Mouse (Mus musculus): ENCODE results near the gene Pdcd6ip.
"Not testable (repeated sequence)": the region's sequence is repeated elsewhere in the genome, so short reads cannot be mapped to it uniquely, and the experiment has no call there.

Gene Pdcd6ip

GRCm38 (mm10) chr9:113707481-113708360 lies at the start of gene Pdcd6ip:
Gene Pdcd6ip (minus strand): TSS chr9:113708259.
- DNase-seq, result peak; percentile 95

- DNase-seq, result no peak
Measured at GRCm38 (mm10) chr9:113755888-113756719, 48.0 kb upstream of the Pdcd6ip start.

- no peak for DNase-seq
Measured at GRCm38 (mm10) chr9:113749356-113749755, 41.3 kb upstream of the Pdcd6ip start.

- DNase-seq, result no peak
Measured at GRCm38 (mm10) chr9:113743291-113743690, 35.2 kb upstream of the Pdcd6ip start.

GRCm38 (mm10) chr9:113742361-113742794 lies 34.3 kb upstream of the Pdcd6ip start:
- DNase-seq, result peak; percentile 7

- DNase-seq, result peak; percentile 42
Measured at GRCm38 (mm10) chr9:113741637-113742137, 33.6 kb upstream of the Pdcd6ip start.

GRCm38 (mm10) chr9:113741108-113741636 lies 33.1 kb upstream of the Pdcd6ip start, which contains the start of gene Clasp2:
Gene Clasp2 (plus strand): TSS chr9:113741473.
- DNase-seq, result peak; percentile 75

GRCm38 (mm10) chr9:113738941-113739340 lies 30.9 kb upstream of the Pdcd6ip start:
- DNase-seq, result no peak

- no peak for DNase-seq
Measured at GRCm38 (mm10) chr9:113738021-113738420, 30.0 kb upstream of the Pdcd6ip start.

- DNase-seq, result no peak
Measured at GRCm38 (mm10) chr9:113735920-113736319, 27.9 kb upstream of the Pdcd6ip start.

GRCm38 (mm10) chr9:113731540-113731939 lies 23.5 kb upstream of the Pdcd6ip start:
- DNase-seq, result no peak

- DNase-seq, result no peak
Measured at GRCm38 (mm10) chr9:113726991-113727680, 19.1 kb upstream of the Pdcd6ip start.

GRCm38 (mm10) chr9:113726131-113726530 lies 18.1 kb upstream of the Pdcd6ip start:
- DNase-seq, result no peak

GRCm38 (mm10) chr9:113725609-113726008 lies 17.6 kb upstream of the Pdcd6ip start:
- DNase-seq, result not testable (repeated sequence)

GRCm38 (mm10) chr9:113724646-113725045 lies 16.6 kb upstream of the Pdcd6ip start:
- DNase-seq, result no peak

- peak; percentile 17 for DNase-seq
Measured at GRCm38 (mm10) chr9:113719063-113719462, 11.0 kb upstream of the Pdcd6ip start.

GRCm38 (mm10) chr9:113710871-113711270 lies 2.8 kb upstream of the Pdcd6ip start:
- no peak for DNase-seq

- no peak for DNase-seq
Measured at GRCm38 (mm10) chr9:113708361-113709280, 562 bp upstream of the Pdcd6ip start.

GRCm38 (mm10) chr9:113706841-113707240 lies 1.2 kb downstream of the Pdcd6ip start:
- no peak for DNase-seq

- no peak for DNase-seq
Measured at GRCm38 (mm10) chr9:113706108-113706507, 2.0 kb downstream of the Pdcd6ip start.

Data from right cerebral cortex, postnatal 4 days (tissue).